Mouse (Mus musculus): ENCODE data around the gene Vmn2r58.
"Not testable (repeated sequence)": the region's sequence is repeated elsewhere in the genome, so short reads cannot be mapped to it uniquely, and the experiment has no call there.

Gene Vmn2r58

DNA sequence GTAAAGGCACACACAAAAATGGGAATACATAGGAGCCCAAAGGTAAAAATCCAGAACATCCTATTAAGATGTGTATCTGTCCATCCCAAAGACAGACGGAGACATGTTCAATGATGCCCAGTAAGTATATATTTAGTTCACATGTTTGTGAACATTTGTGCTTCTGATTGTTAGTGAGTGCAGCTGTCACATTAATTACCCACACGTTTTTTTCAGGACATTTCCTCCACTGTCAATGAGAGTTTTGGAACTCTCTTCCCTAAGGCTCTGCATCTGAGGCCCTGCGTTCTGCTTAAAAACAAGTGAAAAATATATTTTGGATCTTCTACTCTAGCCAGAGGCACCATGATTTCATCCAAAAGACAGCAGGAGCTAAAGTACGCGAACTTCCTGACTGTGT lies at the start of gene Vmn2r58:
Gene Vmn2r58 (minus strand): TSS at position 101 of the 400 bp plus-strand sequence.
- DNase-seq = not testable (repeated sequence)
